Mouse (Mus musculus) ZHBTc4 (cell line): ENCODE data around the gene Cysrt1.
"Not testable (repeated sequence)": the region's sequence is repeated elsewhere in the genome, so short reads cannot be mapped to it uniquely, and the experiment has no call there.

Experiments used
- DNase-seq: peaks from one replicate; pipeline ENCODE4 v3.0.0-alpha.2; 2011; ENCODE audit warnings: low read depth, low spot score

The Cysrt1 gene

DNA sequence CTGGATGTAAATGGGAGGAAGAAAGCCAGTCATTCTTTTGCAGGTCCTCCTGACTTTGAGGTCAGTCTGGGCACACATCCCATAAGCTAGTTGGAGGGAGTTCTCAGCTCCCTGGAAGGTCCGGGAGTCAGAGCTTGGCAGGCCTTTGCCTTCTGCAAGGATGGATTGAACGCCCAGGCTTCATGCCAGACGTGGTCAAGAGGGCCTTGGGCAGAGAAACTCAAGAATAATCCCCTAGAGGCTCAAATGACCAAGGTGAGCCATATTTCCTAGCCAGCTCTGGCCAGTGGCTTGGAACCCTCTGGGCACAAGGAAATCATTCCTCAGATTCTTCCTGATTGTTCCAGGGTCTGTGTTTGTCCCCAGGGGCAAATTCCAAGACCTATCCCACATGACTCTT, 22.6 kb upstream of the Cysrt1 start:
- DNase-seq: no peak

DNA sequence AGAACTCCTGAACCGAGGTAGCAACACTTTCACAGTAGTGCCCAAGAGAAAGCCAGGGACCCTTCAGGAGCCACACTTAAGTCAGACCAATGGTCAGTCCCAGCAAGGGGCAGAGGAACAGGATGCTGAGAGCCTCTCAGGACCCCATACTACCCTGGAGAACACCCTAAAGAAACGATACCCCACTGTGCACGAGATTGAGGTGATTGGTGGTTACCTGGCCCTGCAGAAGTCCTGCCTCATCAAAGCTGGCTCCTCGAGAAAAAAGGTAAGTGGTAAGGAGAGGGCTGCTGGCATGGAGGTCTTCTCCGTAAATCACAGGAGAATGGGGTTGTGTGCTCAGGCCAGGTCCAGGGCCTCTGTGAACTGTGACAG, 22.0 kb upstream of the Cysrt1 start:
- DNase-seq: no peak

DNA sequence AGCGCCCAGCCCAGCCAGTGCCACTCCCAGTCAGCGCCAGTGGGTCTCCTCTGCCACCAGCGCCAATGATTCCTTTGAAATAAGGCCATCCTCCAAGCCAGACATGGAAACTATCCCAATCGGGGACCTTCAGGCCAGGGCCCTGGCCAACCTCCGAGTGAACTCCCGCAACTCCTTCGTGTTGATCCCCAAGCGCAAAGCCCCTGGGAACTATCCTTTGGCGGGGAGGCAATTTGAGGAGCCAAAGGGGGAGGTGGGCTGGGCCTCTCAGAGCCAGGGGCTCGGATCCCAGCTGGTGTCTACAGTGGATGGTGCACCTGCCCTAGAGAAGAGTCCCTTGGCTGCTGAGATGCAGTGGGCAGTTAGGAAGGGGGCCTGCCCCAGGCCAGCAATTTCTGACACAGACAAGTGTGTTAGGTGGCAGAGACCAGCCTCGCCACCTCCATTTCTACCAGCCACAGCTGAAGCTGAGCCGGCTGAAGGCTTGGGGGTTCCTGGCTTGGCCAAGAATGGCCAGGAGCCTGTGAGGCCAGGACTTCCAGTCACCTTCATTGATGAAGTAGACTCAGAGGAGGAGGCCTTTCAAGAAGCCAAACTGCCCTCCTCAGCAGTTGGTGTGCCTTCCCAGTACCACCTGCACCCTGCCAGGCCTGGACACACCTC, 21.5 kb upstream of the Cysrt1 start:
- no peak for DNase-seq

DNA sequence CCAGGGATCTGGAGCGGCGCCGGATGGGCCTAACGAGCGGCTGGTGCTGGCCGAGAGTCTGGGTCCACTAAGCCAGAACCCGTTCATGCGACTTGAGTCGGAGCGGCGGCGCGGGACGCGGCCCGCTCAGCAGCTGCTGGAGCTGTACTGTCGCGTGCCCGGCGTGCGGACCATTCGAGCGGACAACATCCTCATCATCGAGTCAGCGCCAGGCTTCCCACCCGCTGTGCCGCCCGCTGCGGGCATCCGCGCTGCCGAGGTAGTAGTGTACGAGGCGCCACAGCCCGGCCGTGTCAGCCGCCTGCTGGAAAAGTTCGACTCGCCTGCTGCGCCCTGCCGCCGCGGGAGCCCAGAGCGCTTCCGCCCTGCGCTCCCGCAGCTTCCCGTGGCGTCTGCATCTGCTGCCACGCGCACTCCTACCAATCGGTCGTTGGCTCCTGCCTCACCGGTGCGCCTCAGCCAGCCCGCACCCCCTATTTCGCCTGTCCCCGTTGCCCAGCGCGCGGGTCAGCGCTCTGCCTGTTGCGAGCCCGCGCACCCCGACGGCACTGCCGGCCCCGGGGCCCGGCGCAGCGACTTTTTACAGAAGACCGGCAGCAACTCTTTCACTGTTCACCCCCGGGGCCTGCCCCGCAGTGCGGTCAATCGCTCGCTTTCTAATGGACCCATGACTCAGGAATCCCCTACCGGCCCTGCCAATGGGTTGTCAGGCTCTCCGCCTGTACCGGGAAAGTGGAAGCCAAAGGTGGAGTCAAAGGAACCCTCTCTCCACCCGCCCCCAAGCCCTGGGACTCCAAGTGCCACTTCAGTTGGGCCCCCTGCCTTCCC, 20.8 kb upstream of the Cysrt1 start:
- DNase-seq: peak; percentile 80

DNA sequence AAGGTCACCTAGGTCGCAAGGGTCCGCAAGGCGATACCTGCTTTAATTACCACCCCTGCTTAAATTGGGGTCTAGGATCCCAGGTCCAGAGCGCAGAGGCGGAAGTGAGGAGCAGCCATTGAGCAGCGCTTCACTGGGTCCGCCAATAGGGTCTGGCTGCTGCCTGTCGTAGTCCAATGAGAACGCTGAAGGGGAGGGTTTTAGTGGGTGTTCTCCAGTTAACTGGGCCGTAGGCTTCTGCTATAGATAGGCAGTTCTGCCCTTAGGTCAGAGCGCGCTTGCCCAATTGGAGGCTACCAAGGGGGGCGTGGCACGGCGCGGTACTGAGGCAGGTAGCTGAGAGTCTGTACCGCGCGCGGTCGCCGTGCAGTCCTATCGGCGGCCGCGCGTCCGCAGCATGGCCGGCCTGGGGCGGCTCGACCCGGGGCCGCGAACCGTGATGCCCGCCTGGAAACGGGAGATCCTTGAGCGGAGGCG, 20.1 kb upstream of the Cysrt1 start, which contains the start of gene Tprn:
Gene Tprn (plus strand): TSS at position 328 of the 477 bp plus-strand sequence.
- DNase-seq: peak; percentile 98

DNA sequence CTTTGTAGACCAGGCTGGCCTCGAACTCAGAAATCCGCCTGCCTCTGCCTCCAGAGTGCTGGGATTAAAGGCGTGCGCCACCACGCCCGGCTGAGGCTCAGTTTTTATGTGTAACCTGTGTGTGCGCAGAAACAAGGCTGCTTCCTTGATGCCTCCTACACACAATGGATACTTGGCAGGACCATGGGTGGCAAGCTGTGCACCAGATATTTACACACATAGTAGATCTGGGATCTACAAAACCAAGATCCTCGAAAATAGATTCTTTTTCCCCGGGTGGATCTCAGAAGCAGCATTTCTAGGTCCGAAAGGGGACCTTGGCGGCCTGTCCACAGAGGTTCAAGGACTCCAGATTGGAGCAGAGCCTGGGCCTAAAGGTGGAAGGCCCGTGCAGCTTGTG, 19.6 kb upstream of the Cysrt1 start:
- no peak for DNase-seq

DNA sequence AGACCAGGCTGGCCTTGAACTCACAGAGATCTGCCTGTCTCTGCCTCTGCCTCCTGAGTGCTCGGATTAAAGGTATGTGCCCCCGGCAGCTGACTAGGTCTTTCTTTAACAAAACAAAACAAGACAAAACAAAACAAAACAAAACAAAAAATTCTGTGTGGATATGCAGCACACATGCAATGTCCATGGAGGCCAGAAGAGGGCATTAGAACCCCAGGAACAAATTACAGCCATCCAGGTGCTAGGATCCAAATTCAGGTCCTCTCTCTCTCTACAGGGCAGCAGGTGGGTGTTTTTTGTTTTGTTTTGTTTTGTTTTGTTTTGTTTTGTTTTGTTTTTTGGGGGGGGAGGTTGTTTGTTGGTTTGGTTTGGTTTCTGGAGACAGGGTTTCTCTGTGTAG, 16.6 kb upstream of the Cysrt1 start:
- peak; percentile 78 for DNase-seq

DNA sequence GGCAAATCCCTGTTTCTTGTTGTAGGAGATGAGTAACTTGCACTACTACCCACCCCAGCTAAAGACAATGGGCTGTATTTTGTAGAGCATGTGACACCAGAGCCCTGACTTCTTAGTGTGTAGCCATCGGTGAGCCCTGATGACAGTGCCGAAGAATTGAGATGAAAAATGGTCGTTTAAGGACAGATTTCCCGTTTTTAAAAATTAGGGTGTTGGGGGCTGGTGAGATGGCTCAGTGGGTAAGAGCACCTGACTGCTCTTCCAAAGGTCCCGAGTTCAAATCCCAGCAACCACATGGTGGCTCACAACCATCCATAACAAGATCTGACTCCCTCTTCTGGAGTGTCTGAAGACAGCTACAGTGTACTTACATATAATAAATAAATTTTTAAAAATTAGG, 15.0 kb upstream of the Cysrt1 start:
- DNase-seq: not testable (repeated sequence)

DNA sequence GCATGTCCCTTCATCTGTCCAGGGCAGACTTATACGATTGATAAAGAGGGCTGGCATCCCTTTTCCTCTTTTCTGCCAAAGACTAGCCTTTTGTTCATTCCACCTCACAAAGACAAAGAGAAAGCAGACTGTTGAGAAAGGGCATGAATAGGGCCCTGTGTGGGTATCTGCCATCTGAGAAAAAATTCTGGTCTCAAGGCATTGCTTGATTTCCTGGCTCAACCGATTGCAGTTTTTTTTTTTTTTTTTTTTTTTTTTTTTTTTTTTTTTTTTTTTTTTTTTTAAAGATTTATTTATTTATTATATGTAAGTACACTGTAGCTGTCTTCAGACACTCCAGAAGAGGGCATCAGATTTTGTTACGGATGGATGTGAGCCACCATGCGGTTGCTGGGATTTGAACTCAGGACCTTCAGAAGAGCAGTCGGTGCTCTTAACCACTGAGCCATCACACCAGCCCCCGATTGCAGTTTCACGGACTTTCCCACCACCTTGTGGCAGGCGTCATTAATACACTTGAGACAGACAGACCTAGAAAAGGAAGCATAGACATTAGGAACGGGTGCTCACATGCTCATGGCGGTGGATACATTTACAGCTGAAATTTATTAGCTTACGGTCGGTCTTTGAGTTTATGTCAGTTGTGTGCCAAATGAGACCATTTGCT, 14.3 kb upstream of the Cysrt1 start:
- DNase-seq: peak; percentile 89

DNA sequence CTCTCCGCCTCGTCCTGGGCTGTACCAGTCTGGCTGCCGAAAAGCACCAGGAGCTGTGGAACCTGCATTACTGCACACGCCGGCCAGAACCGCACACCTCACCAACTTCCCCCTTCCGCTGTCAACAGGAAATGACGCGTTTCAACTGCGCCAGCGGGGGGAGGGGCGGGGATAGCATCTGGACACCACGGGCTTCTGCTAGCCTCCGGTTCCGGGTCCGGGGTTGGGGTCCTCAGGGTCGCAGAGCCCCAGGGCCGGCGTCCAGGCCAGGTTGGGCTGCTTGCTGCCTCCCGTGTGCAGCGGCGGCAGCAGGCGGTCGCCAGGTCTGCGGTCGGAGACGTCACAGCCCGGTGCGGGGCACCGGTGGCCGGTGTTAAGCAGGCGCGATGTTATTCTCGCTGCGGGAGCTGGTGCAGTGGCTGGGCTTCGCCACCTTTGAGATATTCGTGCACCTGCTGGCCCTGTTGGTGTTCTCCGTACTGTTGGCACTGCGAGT, 13.1 kb upstream of the Cysrt1 start, which contains the start of gene Tmem203:
Gene Tmem203 (plus strand): TSS at position 156 of the 496 bp plus-strand sequence.
- DNase-seq: peak; percentile 95

DNA sequence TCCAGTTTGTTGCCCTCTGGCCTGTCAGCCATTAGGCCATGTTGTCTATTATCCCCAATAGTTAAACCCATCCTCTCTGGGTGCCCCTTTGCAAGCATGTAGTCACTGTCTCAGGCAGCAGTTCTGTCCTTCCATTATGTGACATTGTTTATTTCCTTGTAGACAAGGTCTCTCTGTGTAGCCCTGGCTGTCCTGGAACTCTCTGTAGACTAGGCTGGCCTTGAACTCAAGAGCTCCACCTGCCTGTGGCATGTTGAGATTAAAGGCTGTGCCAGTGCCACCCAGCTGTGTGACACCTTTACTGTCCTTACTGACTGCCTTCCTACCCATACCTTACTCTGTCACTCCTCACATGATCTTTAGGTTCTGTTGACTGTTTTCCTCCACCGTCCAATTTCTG, 10.1 kb upstream of the Cysrt1 start:
- DNase-seq: peak; percentile 59

DNA sequence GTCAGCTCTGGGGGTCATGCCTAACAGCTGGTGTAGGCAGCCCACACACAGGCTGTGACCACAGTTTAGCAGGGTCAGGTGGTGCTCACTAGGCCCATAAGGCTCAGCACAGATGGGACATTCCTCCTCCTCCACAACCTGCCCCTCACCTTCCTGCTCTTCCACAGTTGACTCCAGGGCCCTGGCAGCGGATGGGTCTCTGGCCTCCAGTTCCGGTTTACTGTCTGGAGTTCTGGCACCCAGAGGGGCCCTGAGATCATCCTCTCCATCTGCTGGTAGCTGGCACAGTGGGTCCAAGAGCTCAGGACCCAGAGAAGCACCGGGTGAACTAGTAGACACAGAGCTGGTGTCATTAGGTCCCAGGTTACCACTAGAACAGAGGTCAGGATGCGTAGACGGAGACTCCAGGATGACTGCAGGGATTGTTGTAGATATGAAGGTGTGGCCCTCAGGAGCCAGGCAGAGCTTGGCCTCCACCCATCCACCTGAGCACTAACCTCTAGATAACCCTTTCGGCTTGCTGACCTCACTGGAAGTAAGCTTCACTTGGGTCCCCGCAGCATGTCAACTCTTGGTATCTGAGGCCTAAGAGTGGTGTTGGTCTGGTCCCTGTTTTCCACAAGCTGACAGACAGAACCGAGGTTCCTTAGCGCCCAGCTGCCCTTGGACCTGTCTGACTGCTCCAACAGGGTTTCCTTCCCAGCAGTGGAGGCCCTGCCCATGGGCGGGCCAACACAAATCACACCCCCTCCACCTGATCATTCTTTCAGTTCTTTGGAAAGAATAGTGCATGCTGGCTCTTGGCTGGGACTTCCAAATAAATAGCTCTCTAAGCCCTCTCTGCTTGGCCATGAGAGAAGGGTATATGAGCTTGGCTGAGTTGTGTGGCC, 4.2 kb upstream of the Cysrt1 start, which contains the start of gene AL732309.1:
Gene AL732309.1 (minus strand): TSS at position 681 of the 890 bp plus-strand sequence.
- DNase-seq: no peak

DNA sequence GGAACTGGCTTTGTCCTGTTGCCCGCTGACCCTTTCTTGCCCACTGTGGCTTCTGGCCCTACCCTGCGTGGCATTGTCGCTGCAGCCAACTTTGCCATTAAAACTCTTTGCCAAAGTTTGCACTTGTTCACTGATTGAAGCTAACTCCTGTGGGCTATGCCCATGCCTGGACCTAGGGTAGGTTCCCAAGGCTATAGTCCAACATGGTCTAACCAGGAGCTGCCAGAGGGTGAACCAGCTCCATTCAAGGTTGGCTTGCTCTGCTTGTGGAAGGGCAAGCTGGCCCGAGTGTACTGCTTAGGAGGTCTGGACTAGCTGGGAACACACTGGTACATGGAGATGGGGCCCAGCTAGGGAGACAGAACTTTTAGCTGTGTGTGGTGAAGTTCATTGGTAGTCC, 1.9 kb upstream of the Cysrt1 start:
- no peak for DNase-seq

DNA sequence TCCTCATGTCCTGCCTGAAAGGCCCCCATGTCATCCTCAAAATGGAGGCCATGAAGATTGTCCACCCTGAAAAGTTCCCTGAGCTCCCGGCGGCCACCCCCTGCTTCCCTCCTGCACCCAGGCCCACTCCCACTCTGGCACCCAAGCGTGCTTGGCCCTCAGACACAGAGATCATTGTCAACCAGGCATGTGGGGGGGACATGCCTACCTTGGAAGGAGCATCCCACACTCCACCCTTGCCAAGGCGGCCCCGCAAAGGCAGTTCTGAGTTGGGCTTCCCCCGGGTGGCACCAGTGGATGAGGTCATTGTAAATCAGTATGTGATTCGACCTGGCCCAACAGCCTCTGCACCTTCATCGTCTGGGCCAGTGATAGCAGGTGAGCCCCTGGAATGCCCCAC, 1.1 kb upstream of the Cysrt1 start:
- no peak for DNase-seq

DNA sequence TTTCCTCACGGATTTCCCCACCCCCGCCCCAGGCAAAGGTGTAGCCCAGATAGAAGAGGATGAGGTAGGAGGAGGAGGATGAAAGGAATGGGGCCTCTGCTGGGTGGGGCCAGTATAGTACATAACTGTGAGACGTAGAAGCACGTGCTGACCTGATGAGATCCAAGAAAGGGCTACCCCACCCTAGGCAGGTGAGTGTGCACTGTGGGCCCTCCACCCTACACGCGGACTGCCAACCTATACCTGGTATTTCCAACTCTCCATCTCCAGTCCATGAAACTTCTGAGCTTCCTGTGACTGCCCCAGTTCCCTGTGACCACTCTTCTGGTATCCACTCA, 845 bp downstream of the Cysrt1 start:
- peak; percentile 74 for DNase-seq

DNA sequence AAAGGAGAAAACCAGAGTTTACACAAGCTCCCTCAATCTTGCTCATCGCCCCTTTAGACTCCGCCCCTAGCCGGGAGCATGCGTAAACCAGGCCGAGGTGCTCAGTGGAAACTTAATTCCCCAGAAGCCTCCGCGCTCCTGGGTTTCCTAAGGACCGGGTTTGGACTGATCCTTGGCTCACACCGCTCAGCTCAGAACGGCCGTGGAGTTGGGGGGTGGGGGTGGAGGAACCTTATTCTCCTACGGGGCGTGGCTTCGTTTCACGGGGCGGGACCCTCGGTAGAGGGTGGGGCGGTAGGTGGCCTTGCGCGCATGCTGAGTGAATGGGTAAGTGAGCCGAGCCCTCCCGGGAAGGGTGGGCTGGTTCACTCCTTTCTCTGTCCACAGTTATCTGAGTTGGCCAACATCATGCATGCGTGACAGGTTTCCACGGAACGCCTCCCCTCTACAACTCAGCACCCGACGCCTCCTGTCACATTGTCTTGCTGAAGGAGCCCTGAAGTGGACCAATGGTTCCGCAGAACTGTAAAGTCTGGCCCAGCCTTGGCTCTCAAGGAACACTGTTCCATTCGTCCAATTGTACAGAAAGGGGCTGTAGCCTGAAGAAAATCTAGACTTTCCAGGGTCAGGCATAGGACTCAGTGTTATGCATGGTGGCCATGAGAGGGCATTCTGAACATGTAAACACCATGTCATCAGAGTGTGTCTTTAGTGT, 1.4 kb downstream of the Cysrt1 start:
- DNase-seq: peak; percentile 98

DNA sequence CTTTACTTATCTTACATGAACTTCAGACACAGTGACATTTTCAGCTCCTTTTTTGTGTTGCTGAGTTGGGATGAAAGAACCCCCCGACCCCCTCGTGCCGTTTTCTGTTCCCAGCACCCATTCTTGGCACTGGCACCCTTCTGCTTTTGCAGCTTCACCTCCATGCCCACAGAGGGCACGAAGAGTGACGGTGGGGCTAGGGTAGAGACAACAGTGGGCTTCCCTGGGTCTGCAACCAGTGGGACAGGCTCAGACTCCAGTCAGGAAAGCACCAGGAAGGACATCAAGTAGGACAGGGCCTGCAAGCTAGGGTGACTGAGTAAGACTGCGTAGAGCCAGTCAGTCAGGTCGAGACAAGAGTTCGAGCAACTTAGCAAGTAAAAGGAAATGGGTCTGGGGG, 1.9 kb downstream of the Cysrt1 start:
- DNase-seq: no peak

DNA sequence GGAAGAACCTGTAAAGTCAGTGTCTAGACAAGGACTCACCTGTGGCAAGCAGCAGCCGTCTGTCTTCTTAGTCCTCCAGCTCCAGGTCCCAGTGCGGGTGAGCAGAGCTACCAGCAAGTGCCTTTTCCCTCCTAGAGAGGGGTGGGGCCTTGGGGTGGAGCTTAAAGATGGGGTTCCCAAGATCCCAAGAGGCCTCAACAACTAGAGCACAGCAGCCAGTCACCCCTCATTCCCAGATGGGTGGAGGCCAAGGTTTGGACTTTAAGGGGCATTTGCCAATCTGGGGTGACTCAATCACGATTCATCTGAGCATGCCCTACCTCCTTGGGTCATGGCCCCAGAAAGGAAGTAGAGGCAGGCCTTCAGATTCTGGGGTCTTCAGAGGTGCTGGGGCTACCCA, 2.5 kb downstream of the Cysrt1 start:
- no peak for DNase-seq

DNA sequence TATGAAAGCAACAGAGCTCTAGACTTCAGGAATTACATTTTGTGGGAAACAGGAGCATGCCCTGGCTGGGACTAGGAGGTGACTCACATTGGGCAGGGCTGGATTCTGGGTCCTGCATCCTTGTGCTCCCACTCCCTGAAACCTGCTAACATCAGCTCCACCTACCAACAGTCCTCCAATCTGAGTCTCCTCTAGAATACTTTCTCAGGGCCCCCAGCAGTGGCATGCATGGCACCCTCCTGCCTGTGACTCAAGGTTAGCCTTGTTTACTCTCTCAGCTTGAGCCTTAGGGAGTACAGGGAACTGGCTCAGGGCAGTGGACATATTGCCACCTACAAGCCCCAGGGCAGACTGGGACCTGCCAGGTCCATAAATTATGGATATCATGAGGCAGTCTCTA, 4.1 kb downstream of the Cysrt1 start:
- DNase-seq: no peak

DNA sequence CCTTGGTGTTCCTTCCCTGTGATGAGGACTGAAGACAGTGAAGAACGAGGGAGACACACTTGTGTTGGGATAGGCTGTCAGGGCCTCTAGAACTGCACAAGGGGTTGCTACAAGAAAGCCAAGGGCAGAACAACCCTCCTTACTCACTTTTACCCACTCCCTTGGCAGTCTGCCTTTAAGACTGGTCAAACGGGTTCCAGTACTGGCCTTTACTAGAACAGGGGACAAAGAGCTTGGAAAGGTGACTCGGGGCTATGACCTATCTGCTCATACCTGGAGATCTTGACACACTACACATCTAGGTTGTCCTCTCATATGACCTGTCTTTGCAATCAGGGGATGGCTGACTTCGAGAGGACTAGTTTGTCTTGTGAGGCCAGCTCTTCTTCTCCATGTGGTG, 4.7 kb downstream of the Cysrt1 start:
- DNase-seq: no peak

DNA sequence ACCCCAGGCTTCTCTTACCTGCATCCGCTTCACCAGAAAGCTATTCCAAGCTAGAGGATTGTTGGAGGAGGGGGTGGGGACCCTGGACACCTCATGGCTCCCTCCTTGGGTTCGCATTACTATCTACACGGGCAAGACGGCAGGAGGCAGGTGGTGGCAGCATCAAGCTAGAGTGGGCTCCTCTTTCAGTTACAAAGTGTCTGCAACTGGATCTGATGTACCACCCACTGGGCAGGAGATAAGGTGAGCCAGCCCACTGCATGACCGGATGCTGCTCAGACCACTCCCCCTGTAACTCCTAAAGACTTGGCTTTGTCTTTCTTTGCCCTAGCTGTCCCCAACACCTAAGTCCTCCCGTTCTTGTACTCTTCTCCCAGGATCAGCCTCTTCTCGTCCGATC, 5.6 kb downstream of the Cysrt1 start, which contains the start of gene Rnf224:
Gene Rnf224 (minus strand): TSS at position 174 of the 400 bp plus-strand sequence.
- DNase-seq: no peak
